Mouse (Mus musculus): ENCODE data around the gene Ywhah.
"Not testable (repeated sequence)": the region's sequence is repeated elsewhere in the genome, so short reads cannot be mapped to it uniquely, and the experiment has no call there.

Ywhah gene

DNA sequence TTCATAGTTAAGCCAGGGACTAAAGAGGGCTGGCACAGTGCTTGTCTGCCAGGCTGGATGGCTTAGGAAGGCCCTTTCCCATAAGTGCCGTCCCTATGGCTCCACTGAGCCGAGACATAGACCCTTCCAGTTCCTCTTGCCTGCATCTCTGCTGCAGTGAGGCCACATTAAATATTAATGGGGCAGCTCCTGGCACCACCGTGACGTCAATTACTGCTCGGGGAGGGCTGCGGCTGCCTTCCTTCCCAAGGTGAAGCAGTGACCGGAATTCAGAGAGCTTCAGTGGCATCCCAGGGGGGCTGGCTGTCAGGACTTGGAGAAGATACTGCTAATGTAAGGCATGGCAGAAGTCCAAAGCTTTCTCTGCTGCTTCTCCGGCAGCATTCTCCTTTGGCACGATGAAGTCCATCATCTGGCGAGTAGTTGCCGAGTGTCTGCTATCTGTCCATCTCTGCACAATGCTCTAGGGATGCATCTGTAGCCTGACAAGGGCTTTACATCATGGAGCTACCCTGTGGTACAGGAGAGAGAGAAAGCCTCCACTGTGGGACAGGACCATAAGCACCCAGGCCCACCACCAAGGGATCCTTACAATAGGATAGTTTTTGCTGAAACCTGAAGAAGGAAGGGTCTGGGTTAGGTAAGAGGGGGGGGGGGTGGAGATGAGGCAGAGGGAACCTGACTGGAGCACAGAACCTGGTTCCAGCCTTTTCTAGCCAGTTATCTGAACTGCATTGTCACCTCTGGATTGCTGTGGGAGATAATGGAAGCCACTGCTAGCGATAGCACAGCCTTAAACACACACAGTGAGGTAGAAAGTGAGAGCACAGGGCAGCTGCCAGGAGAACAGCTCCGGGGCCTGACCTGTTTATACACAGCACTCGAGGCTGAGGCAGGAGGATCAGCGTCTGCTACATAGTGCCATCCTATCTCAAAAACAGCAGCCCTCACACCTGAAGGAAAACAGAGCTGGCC, 7.2 kb upstream of the Ywhah start:
- DNase-seq, result no peak

DNA sequence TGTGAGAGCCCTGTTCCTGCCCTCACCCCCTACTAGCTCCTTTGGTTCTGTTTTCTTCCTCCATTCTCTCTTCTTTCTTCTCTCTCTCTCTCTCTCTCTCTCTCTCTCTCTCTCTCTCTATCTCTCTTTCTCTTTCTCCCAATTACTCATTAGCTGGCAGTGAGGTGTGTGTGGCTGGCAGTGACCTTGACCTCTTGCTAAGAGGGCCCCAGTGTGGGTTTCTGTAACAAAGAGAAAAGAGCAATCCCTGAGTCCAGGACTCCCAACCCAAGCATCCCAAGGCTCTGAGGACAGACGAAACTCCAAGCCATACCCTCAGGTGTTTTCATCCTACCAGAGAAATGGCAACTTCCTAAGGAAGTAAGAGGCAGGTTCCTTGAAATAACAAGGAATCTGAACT, 4.5 kb upstream of the Ywhah start:
- no peak for DNase-seq

DNA sequence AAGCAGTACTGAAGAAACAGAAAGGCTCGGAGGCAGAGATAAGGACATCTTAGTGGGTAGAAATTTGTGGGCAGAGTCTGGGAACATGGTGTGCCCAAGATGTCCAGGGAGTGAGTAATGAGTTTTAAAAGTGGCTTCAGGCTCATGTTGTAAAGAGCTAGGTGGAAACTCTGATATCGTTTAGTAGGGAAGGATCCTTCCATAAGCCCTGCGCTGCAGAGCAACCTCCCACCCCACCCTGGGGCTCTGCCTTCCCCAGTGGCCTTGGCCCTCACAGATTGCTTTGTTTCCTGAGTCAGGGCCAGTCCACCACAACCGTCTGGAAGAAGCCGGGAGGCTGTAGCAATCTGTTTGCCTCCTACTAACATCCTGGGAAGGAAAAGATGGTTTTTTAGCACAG, 3.0 kb upstream of the Ywhah start:
- no peak for DNase-seq

DNA sequence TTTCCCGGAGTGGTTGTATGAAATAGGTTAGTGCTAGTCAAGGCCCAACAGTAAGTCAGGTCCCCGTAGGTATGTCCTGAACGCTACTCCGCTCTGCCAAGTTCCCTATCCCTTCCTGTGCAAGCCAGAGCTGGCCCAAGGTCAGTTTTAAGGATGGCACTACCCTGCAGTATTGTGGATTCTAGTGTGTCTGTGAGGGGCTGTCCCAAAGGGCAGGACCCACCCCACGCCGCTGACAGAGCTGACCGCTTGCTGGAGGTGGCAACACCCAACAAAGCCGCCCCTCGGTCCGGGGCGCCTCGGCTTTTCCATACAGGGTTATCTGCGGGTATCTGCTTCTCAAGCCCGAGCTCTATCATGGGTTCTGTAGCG, 441 bp upstream of the Ywhah start:
- DNase-seq, result no peak

DNA sequence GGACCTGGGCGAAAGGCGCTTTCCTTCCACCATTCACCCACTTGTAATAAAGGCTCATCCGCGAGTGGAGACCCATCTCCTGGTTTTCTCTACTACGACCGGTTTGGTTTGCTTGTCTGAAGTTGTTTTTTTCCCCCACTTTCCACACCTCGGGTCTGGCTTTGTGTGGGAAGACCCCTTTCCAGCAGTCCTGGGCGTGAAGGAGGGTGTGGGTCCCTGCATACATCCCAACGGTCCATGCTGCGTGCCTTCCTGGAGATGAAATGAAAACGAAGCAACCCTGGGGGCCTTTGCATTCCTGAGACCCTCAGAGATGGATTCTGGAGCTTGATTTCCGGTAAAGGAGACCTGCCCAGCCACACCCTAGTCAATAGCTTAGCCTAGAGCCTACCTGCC, 808 bp downstream of the Ywhah start:
- no peak for DNase-seq

DNA sequence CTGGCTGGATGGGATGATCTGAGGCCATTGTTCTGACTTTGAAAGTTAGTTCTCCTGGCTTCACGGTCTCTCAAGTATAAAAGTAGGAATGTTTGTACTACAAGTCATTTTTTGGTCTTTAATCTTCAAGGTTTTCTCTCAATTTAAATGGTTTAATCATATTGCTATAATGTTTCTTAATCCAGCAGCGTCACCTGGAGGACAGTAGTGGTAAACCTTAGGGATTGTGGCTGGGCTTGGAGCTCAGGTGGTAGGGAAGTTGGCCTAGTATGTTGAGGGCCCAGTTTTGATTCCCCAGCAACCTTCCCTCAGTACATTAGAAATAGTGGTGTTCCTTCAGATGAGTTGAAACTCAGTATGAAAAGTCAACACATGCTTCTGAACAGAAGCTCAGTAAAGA, 3.0 kb downstream of the Ywhah start:
- peak; percentile 50 for DNase-seq

DNA sequence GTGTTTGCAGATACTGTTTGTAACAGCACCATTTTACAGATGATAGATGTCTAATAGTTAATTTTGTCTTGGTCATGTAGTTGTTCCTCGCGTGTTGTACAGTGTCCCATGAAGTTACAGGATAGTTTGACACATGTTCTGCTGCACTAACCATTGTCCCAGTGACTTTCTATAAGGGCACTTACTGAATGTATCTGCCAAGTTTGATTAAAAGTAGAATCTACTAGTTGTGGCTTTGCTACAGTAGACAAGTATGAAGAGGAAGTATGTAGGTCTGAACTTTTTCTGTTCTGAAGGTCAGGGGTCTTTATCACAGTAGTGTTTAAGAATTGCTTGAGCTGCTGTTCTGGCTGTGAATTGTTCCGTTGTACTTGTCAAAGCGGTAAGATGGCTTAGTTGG, 4.7 kb downstream of the Ywhah start:
- no peak for DNase-seq

DNA sequence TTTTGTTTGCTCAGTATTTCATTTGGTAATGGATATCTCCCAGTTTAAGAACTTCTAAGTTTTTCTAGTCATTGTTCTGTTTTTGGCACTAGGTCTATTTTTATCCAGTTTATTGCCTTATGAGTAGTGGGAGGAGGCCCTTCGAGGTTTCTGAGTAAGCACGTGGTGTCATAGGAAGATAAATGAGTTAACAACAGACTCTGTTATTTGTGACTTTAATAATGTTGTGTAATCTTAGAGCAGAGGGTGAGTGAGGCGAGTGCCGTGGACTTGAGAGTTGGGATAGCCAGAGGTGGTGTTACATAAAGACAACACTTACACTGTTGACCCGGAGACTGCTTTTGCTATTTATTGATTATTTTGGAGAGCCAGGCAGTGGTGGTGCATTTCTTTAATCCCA, 5.9 kb downstream of the Ywhah start:
- DNase-seq, result peak; percentile 1

DNA sequence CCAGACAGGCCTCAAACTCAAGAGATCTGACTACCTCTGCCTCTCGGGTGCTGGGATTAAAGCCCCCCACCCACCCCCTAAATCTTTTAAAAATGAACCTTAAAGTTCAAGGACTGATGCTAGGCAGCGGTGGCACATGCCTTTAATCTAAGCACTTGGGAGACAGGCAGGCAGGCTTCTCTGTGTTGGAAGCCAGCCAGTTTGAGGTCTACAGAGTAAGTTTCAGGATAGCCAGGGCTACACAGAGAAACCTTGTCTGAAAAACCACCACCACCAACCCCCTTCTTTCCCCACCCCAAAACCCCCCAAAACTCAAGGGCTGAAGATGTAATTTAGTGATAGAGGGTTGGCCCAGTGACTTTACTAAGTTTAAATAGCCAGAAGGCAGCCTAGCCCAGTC, 10.0 kb downstream of the Ywhah start:
- peak; percentile 2 for DNase-seq

DNA sequence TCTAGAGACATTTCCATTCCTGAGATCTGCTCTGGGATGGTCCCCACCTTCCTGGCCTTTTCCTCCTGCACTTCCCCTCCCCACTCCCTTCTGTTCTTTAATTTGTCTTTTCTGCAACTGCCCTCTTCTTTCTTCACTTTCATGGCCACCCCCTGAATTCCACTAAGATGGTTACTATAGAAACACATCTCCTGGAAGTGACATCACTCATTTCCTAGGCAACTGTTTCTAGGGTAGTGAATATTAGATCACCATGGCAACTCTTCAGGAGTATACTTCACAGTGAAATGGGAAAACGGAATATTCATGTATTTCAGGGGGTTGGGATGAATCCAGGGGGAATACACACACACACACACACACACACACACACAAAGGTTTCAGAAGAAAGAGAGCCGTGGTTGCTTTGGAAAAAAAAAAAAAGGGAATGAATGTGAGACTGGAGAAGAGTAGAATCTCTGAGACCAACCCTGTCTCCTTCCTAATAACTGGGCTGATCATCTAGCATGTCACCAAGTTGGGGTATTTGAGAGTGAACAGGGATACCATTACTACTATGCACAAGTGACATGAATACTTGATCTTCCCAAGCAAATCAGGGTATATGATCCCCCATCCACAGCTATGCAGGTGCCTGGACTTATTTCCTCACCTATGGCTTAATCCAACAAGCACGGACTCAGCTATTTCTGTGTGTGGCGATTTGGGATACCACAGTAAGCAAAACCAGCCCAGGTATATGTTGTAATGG, 12.0 kb downstream of the Ywhah start:
- peak; percentile 50 for DNase-seq

DNA sequence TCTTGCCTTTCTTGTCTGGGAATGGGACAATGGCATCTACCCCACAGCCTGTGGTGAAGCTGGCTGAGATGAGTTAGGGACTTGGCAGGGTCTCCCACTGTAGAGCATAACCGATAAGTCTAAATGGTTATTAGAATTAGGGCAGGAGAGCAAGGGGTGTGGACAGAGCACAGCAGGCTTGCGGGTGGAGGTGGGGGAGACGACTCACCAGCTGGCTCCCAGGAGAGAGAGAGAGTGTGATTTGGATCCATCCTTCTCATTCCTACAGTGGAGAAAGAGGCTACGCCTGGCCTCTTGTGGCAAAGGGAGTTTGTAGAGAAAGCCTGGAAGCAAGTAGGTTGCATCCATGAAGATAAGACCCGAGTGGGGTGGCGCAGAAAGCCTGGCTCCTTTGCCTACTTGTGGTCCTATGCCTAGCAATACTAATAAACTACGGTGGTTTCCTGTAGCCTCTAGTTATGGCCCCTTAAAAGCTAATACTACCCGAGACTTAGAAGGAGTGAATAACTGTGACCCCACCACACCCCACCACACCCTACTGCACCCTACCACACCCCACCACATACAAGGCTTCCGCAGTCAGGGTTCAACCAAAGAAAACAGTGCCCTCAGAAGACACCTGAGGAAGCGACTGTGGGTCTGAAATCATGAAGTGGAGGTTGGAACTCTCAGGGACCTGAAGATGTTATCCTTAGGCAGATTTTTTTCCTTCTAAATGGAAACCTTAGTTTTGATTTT, 13.6 kb downstream of the Ywhah start:
- DNase-seq, result no peak

DNA sequence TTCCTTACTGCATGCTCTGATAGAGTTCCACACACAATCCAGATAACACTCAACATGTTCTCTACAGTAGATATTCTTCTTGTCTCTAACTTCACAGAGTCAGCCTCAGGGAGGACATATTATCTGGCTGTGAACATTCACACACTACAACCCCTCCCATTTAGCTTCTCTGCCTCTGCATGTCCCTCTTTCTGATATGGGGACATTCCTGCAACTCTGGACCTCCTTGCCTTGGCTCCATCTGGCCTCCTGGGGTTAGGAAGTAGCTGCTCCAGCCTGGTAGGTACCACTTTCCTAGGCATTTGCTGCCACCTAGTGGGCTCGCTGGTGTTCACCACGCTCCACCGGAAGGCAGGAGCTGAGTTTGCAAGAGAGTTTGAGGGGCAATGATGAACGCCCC, 14.5 kb downstream of the Ywhah start:
- DNase-seq, result peak; percentile 73

DNA sequence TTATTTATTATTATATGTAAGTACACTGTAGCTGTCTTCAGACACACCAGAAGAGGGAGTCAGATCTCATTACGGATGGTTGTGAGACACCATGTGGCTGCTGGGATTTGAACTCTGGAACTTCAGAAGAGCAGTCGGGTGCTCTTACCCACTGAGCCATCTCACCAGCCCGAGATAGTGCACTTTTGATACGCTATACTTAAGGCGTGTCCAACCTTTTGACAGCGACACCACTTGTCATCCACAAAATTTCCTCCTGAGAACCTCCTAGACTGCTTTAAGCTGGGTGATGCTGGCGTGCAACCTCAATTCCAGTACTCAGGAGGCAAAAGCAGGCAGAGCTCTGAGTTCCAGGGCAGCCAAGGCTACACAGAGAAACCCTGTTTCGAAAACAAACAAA, 15.0 kb downstream of the Ywhah start:
- DNase-seq, result not testable (repeated sequence)

DNA sequence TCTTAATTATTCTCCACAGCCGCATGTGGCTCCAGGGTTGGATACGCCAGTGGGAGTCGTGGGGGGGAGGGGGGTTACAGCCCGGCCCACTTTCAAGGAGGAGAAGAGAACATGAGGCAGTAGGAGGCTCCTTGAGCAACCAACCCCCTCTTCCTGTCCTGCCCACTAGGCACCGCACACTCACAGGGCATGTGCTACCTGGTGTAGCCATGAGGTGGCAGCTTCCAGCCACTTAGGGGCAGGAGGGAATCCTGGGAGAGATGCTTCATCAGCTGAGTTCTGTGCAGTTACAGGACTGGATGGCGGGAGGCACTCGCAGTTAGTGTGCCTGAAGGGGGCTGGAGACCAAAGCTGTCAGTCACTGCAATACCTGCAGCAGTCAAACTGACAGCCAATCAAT, 15.5 kb downstream of the Ywhah start:
- no peak for DNase-seq

DNA sequence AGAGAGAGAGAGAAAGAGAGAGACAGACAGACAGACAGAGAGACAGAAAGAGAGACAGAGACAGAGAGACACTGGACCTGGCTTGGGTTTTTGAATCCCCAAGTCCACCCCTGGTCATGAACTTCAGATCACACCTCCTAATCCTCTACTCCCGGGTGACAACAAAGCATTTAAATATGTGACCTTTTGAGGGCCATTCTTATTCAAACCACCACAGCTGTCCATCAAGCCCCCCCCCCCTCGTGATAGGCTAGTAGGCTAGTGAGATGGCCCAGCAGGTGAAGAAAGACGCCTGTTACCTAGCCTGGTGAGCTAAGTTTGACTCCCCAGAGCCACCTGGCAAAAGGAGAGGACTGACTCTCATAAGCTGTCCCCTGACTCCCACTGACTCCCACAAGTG, 16.3 kb downstream of the Ywhah start:
- no peak for DNase-seq

DNA sequence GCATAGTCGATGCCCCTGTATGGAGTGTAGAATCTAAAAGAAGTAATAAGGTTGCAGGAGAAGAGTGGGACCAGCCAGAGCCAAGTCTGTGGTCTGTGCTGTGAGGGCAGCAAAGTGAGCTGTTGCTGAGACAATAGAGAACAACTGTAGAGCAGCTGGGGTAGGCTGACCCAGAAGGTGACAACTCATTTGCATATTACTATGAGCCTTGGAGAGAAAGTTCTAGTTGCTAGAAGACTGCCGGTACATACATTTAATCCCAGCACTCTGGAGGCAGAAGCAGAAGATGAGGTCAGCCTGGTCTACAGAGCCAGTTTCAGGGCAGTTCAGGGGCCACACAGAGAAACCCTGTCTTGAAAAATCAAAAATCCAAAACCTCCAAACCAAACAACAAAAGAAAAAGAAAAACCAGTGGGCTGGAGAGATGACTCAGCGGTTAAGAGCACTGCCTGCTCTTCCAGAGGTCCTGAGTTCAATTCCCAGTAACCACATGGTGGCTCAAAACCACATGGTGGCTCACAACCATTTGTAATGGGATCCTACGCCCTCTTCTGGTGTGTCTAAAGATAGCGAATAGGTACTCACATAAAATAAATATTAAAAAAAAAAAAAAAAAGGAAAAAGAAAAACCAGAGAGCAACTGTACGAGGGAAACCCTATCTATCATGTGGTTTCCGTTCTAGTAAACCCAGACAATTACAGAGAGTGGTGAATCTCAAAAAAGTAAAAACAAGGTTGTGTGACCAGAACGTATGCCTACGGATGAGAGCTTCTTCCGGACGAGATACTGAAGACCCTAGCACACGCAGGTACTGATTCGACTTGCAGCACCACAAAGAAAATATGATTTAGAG, 20.3 kb downstream of the Ywhah start:
- DNase-seq, result no peak

DNA sequence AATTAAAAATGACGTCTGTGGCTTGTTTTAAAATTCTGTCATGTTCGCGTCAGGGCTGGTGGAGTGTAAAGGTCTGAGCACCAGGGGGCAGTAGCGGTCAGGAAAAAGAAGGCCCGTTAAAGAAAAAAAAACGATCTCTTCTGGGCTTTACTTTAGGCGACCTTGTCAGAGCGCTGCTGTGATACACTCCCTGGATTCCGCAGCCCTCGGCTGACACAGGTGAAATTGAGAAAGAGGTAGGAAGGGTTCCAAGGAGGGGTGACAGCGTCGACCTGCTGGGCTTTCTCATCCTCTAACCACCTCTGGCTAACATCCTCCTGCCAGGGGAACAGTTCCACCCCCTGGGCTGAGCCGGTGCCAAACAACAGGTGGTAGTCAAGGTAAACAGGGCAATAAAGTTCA, 20.9 kb downstream of the Ywhah start:
- DNase-seq, result no peak

DNA sequence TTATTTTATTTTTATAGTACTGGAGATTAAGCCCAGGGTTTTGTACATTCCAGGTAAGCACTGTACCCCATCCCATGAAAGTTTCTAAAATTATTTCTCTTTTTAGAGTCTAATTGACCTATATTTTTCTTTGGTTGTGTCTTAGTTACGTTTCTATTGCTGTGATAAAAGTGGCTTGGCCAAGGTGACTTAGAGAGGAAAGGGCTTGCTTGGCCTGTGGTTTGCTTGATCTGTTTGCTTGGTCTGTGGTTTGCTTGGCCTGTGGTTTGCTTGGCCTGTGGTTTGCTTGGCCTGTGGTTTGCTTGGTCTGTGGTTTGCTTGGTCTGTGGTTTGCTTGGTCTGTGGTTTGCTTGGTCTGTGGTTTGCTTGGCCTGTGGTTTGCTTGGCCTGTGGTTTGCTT, 22.1 kb downstream of the Ywhah start:
- not testable (repeated sequence) for DNase-seq

DNA sequence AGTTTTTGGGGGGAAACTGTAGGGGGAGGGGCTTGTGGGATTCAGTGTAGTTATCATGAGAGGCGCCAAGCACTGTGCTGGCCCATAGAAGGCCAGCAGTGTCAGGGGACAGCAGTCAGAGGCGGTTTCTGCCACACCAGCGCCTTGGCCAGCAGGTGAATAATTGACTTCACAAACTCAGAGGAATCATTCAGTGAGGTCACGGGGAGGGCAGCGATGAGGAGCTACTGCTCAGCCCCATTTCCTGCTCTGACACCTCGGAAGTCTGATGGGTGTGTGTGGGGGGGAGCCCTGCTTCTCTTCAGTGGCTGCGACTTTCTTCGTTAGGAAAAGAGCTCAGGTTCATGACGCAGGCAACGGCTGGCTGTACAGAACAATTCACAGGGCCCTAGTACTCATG, 24.8 kb downstream of the Ywhah start:
- no peak for DNase-seq

DNA sequence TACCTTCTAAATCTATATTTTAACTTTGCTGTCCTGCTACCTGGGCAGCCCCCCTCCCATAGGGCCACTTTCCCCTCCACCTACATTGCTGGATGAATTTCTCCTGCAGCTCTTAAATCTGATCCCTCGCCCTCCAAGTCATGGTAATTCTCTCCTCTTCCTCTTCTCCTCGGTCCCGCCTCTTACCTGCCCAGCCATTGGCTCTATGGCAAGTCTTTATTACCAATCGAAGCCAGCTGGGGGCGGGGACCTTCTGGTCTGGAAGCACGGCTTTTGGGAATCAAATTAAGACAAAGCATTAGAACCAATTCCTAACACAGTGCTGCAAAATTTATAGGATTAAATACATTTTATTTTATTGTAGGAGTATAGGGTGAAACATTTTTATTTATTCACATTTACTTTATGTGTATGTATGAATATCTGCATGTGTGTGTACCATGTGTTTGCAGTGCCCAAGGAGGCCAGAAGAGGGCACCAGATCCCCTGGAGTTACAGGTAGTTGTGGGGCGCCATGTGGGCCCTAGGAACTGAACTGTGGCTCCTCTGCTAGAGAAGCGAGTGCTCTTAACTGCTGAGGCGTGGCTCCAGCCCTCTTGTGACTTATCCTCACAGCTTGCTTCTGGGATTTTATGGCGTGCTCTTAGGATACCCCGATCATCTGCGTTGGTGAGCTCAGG, 26.2 kb downstream of the Ywhah start:
- DNase-seq, result no peak

DNA sequence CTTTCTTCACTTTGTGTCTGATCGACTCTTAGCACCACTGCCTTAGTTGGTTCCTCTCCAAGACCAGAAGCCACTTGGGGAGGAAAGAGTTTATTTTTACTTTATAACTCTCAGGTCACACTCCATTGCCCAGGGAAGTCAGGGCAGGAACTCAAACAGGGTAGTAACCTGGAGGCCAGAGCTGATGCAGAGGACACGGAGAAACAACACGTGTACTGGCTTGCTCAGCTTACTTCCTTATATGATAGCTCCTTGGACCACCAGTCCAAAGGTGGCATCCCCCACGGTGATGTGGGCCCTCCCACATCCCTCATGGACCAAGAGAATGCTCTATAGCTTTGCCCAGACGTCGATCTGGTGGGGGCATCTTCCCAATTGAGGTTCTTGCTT, 26.7 kb downstream of the Ywhah start:
- DNase-seq, result no peak
